Mouse (Mus musculus): Measurements from ENCODE around the gene Baiap2l2. TPM values are rescaled to one million over a fixed set of nuclear protein-coding genes. Genes with fewer than 3 reads are reported as not detected.
A peak's percentile ranks its signal among the peaks of the same experiment; 100 is the strongest.
"Not testable (repeated sequence)": the region's sequence is repeated elsewhere in the genome, so short reads cannot be mapped to it uniquely, and the experiment has no call there.

Baiap2l2 gene
- total RNA-seq, 1 experiment from 2014 or later: 0.79 TPM

GRCm38 (mm10) chr15:79243234-79244042 lies 41.9 kb downstream of the Baiap2l2 start:
- ATAC-seq (replicated peaks in 1 of 2; ENCODE audit: insufficient read depth in 1 of 2, low FRiP score in 2 of 2, low TSS enrichment in 1 of 2, low read depth in 1 of 2, poor library complexity in 2 of 2, severe bottlenecking in 2 of 2): peak; percentile 95 to 98

- no peak for ATAC-seq (replicated peaks in 1 of 2; ENCODE audit: insufficient read depth in 1 of 2, low FRiP score in 2 of 2, low TSS enrichment in 1 of 2, low read depth in 1 of 2, poor library complexity in 2 of 2, severe bottlenecking in 2 of 2)
These were observed 42.6 kb downstream of the Baiap2l2 start for GRCm38 (mm10) chr15:79242574-79243233.

DNA sequence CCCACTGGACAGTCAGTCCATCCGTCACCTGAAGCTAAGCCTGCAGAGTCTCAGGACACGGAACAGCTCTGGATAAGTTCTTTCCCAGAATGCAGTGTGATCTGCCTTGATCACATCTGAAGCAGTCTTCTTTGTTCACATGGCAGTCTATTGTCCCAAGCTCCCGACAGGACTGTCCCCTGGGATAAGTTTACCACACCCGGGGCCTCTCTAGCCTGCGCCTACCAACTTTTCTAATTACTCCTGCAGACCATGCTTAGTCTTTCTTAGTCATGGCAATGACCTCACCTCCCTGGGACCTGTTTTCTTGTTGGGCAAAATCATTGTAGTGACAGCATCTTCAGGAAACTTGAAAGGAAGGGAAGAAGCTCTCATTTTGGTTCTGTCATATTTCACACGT lies 47.3 kb downstream of the Baiap2l2 start:
- no peak for ATAC-seq (replicated peaks in 1 of 2; ENCODE audit: insufficient read depth in 1 of 2, low FRiP score in 2 of 2, low TSS enrichment in 1 of 2, low read depth in 1 of 2, poor library complexity in 2 of 2, severe bottlenecking in 2 of 2)

DNA sequence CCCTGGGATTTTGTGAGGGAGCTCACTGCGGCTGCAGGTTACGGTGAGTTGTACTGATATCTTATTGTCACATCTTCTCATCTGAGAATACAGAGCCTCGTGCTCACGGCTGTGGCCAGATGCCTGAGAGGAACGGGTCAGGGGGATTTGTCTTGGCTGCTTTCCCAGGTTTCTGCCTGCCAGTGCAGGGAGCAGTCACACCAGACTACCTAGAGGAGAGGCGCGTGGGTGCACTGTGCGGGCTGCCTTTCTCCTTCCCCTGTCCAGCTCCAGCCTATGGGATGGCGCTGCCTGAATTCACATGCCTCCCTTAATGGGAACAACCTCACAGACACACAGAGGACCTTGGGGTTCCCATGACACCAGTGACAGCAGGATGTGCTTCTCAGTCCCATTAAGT lies 50.1 kb downstream of the Baiap2l2 start:
- ATAC-seq (replicated peaks in 1 of 2; ENCODE audit: insufficient read depth in 1 of 2, low FRiP score in 2 of 2, low TSS enrichment in 1 of 2, low read depth in 1 of 2, poor library complexity in 2 of 2, severe bottlenecking in 2 of 2): no peak

DNA sequence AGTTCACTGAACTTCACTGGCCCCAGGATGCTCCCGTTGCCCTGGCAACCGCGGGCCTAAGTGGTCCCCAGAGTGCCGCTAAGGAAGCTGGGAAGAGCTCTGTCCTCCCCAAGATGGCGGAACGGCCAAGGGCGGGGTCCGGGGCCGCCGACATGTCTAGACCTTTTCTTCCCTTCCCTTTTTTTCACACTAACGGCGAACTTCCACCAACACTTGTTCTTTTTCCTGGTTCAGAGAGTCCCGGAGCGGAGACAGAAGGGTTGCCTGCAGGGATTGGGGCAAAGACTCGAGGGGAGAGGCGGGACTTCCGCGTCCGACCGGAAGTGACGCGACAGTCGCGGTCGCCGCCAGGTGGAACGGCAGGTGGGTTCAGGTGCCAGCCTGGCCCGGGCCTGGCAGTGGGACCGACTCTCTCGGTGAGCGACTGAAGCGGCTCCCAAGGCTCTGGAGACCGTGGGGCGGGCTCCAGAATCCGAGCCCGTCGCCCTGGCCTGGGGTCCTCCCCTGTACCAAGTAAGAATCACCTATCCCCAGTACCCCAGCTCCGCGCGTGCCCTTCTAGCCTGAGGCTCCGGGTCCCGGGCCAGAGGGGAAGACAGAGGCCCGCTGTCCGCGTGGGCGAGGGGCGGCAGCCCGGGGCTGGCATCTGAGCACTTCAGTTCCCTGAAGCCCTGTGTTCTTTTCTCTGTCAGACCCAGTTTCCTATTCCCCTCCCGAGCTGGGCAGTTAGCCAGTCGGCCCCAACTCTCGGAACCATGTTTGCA lies 56.1 kb downstream of the Baiap2l2 start, which contains the start of the genes Pick1 and Gm49486:
Gene Pick1 (plus strand): TSS at position 116 of the 764 bp plus-strand sequence.
Gene Gm49486 (plus strand): TSS at position 334 of the 764 bp plus-strand sequence.
- peak; percentile 78 to 92 for ATAC-seq (replicated peaks in 1 of 2; ENCODE audit: insufficient read depth in 1 of 2, low FRiP score in 2 of 2, low TSS enrichment in 1 of 2, low read depth in 1 of 2, poor library complexity in 2 of 2, severe bottlenecking in 2 of 2)

GRCm38 (mm10) chr15:79225780-79226179 lies 59.6 kb downstream of the Baiap2l2 start:
- not testable (repeated sequence) for ATAC-seq (replicated peaks in 1 of 2; ENCODE audit: insufficient read depth in 1 of 2, low FRiP score in 2 of 2, low TSS enrichment in 1 of 2, low read depth in 1 of 2, poor library complexity in 2 of 2, severe bottlenecking in 2 of 2)

DNA sequence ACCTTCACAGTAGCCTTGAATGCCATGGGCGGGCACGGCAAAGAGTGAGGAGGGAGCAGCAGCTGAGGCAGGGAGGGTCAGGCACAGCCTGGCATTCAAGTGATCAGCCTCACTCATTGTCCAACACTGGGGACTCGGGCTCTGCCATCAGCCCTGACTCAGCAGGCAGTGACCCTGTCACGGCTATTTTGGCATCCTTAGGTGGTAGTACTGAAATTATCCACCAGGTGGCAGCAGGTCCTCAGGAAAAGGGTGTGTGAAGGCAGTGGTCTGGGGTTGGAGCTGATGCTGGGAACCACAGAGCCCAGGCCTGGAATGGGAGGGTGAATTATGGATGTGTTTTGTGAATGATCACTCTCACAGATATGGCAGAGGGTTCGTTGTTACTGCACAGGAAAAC lies 60.7 kb downstream of the Baiap2l2 start:
- peak; percentile 72 to 88 for ATAC-seq (replicated peaks in 1 of 2; ENCODE audit: insufficient read depth in 1 of 2, low FRiP score in 2 of 2, low TSS enrichment in 1 of 2, low read depth in 1 of 2, poor library complexity in 2 of 2, severe bottlenecking in 2 of 2)

DNA sequence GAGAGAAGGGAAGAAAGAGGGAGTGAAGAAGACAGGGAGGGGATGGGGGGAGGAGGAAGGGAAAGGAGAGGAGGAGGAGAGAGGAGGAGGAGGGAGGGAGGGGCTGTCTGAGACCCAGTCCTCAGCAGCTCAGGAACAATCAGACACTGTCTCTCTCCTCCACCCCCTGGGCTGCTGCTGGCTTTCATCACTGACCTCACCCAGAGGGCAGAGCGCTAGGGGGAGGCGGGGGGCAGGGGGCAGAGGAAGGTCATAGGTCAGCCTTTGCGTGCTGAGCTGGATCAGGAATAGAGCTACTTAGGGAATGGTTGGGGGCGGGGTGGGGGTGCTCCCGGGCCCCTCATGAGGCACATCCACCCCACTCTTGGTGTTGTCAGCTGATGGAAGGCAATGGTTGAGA lies 61.7 kb downstream of the Baiap2l2 start:
- no peak for ATAC-seq (replicated peaks in 1 of 2; ENCODE audit: insufficient read depth in 1 of 2, low FRiP score in 2 of 2, low TSS enrichment in 1 of 2, low read depth in 1 of 2, poor library complexity in 2 of 2, severe bottlenecking in 2 of 2)

DNA sequence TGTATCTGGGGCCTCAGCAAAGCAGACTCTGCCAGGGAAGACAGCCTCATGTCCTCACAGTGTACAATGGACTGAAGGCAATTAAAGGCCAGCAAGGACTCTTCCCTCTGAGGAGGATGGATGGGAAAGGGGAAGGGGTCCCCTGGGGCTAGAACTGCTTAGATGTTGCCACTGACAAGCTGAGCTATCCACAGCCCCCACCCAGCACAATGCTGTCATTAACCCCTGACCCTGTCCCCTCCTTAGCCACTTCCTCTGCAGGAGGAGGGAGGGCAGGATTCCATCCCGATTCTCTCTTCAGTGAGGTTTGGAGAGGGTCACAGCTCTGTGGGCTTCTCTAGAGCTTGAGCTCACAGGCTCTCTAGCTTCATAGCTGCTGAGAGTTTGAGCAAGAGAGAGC lies 65.8 kb downstream of the Baiap2l2 start:
- ATAC-seq (replicated peaks in 1 of 2; ENCODE audit: insufficient read depth in 1 of 2, low FRiP score in 2 of 2, low TSS enrichment in 1 of 2, low read depth in 1 of 2, poor library complexity in 2 of 2, severe bottlenecking in 2 of 2): no peak

DNA sequence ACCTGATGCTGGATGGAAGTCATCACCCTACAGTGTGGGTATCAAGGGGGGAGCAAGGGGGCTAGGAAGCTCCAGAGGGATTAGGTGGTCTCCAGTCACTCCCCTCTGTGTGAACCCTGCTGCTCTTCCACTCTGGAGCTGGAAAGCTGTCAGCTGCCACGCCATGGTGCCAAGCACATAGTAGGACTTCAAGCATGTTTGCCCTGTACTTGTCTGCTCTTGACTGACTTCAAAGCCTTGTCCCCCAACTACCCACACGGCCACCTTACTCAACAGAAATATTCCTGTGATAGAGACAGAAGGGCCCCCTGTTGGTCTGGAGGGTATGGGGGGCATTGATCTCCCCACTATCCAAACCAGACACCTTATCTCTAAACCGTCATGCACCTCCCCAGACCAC lies 69.1 kb downstream of the Baiap2l2 start:
- no peak for ATAC-seq (replicated peaks in 1 of 2; ENCODE audit: insufficient read depth in 1 of 2, low FRiP score in 2 of 2, low TSS enrichment in 1 of 2, low read depth in 1 of 2, poor library complexity in 2 of 2, severe bottlenecking in 2 of 2)

GRCm38 (mm10) chr15:79213591-79213990 lies 71.7 kb downstream of the Baiap2l2 start:
- no peak for ATAC-seq (replicated peaks in 1 of 2; ENCODE audit: insufficient read depth in 1 of 2, low FRiP score in 2 of 2, low TSS enrichment in 1 of 2, low read depth in 1 of 2, poor library complexity in 2 of 2, severe bottlenecking in 2 of 2)

DNA sequence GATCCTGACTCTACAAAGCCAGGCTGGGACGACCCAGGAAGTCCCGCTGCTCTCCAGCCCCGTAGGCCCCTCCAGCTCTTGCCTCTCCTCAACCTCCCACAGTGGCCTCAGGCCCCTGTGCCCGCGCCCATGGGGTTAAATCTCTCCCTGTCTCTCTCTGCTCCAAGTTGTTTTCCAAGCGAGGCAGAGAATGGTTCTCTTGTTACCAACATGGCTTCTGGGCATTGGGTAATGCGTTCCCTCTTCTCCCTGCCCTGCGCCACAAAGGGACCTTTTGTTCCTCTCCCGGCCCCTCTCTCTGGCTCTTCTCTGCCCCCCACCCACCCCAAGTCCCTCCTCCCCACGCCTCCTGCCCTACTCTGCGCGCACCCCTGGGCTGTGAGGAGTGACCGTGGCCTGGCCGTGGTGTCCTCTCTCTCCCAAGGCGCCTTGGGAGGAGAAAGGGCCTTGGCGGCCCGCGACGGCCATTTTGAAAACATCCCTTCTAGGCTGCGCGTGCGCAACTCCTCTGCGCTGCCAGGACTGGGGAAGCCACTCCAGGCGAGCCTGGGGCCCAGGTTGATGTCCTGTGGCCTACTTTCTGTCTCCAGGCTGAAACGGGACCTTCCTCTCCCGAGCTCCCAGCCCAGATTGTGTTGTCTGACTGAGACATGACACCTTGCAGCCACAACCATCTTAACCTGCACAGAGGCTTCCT lies 72.4 kb downstream of the Baiap2l2 start:
- ATAC-seq (replicated peaks in 1 of 2; ENCODE audit: insufficient read depth in 1 of 2, low FRiP score in 2 of 2, low TSS enrichment in 1 of 2, low read depth in 1 of 2, poor library complexity in 2 of 2, severe bottlenecking in 2 of 2): no peak

- no peak for ATAC-seq (replicated peaks in 1 of 2; ENCODE audit: insufficient read depth in 1 of 2, low FRiP score in 2 of 2, low TSS enrichment in 1 of 2, low read depth in 1 of 2, poor library complexity in 2 of 2, severe bottlenecking in 2 of 2)
These were observed 75.0 kb downstream of the Baiap2l2 start for GRCm38 (mm10) chr15:79210357-79210756.

DNA sequence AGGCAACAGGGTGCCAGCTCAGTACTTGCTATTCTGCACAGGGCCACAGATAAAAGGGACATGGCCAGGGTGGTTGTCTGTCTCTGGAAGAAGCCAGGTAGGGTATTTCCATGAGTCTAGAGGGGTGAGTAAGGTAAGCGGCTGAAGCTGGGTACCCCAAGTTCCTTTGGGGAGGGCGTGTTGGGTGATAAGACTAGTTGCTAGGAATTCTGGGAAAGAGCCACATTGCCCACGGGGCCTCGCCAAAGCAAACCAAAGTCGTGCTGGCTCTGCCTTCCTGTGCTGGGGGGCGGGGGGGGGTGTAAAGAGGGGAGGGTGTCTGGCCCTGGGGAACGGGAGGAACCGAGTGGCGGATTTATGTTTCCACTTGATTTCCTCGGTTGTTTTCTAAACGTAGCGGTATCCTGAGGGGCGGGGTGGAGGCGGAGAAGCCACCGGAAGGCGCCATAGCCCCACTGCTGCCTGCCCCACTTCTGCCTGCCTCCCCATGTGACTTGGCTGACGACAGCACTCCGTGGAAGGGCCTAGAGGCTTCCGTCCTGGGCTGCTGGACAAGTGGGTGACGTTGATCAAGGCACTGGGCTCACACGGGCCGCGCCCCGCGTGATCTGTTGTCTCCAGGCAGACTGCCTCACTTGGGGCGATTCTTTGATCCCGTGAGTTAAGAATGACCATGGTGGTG lies 76.4 kb downstream of the Baiap2l2 start:
- ATAC-seq (replicated peaks in 1 of 2; ENCODE audit: insufficient read depth in 1 of 2, low FRiP score in 2 of 2, low TSS enrichment in 1 of 2, low read depth in 1 of 2, poor library complexity in 2 of 2, severe bottlenecking in 2 of 2): peak; percentile 90 to 97

DNA sequence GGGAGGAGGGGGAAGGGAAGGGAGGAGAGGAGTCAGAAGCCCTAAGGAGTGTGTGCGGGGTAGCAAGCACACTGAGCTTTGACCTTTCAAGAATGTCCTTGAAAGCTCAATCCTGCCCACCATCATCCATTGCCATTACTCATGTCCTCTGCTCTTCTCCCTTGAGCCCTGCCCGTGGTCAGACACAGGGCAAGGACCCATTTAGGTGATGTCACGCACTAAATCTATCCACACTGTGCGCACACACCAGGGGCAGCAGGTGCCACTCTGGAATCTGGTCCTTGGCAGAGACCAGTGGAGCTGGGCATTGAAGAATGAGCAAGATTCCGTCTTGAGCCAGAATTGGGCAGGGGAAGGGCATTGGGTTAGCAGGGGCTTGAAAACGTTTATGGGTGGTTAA lies 77.1 kb downstream of the Baiap2l2 start:
- no peak for ATAC-seq (replicated peaks in 1 of 2; ENCODE audit: insufficient read depth in 1 of 2, low FRiP score in 2 of 2, low TSS enrichment in 1 of 2, low read depth in 1 of 2, poor library complexity in 2 of 2, severe bottlenecking in 2 of 2)

Measured in hematopoietic stem cell, adult 5-6 weeks (primary cell).